Mouse (Mus musculus) B cell, adult 2 months (primary cell): ENCODE measurements around the gene Vps39.

Source experiments
- DNase-seq, 2 experiments: peaks; one replicate each; pipeline ENCODE4 v3.0.0; 2022

The Vps39 gene

DNA sequence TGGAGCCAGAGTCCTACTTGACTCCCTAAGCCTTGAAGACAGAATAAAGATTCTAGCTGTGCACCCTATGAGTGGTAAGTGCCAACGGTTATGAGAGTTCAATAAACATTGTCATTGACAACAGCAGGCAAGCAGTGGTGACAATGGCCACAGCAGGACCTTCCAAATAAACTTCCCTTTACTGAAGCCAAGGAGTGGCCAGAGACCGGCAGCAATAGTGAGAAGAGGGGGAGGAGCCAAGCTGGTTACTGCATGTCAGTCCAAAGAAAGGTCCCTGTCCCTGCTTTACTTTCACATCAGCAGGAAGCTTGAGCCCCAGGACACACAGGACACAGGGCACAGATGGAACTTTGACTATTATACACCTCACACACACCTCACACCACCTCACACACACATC, 56.8 kb downstream of the Vps39 start:
- DNase-seq: no peak

DNA sequence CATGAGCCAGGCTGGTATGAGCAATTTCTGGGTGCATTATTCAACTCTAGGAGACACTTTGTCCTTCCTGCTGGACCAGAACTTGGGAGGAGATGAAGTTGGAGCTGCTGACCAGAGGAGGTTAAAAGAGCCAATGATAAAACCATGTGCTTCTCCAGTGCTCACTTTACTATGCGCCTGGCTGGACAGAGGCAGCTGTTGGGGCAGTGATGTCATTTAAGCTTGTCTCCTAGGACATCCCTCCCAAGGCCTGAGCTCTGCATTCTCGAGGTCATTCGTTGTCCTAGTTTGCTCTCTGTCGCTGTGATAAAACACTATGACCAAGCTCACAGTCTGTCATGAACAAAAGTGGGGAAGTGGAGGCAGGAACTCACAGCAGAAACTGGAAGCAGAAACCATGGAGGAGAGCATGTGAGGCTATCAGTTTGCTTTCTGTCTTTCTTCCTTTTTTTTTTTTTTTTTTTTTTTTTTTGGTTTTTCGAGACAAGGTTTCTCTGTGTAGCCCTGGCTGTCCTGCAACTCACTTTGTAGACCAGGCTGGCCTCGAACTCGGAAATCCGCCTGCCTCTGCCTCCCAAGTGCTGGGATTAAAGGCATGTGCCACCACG, 61.4 kb downstream of the Vps39 start:
- no peak for DNase-seq

DNA sequence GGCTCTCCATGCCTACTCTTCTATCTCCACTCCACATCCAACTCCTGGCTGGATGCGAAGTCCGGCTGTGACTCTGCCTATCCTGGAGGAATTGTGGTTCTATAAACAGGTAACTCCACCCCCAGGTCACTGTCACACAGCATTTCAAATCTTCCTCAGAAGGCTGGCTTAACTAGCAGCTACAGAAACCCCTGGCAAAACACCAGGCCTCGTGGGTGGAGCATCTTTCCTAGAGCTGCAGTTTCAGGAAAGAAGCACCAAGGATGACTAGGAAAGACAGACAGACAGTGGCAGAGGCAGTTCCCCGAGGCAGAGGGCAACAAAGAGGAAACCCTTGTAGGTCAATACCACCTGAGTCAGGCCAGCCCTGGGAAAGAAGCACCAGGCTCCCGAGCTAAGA, 63.9 kb downstream of the Vps39 start, which contains the start of gene Pla2g4d:
Gene Pla2g4d, minus strand, starts transcription at position 203 of the 400 bp plus-strand sequence.
- DNase-seq: no peak

DNA sequence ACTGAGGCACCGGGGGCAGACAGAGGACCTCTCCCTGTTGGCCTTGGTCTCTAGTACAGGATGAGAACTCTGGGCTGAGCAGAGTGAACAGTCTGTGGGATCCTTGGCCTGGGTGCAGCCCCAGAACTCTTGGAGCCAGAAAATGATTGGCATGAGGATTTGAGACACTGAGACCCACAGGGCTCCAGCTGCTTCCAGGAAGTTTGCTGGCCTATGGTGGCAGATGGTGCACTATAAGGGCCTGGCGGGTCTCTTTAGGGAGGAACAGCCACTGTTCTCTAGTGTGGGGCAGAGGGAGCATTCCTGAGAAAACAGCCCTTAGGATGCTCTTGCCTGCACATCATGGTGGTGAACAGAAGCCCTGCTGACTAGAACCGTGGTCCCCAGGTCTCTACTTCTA, 64.5 kb downstream of the Vps39 start:
- DNase-seq: no peak

DNA sequence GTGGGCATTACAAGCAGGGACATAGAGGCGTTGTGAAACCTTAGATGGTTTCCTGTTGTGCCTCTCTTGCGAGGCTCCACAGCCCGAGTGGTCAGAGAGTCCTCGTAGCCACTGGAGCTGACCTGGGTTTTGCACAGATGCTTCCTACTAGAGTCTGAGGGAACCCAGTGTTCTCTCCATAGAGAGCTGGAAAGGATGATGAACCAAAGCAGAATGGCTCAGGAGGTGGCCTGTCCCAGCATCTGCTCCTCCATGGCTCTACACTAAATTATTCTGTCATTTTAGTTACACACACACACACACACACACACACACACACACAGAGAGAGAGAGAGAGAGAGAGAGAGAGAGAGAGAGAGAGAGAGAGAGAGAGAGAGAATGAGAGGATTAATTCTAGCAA, 67.3 kb downstream of the Vps39 start:
- no peak for DNase-seq

DNA sequence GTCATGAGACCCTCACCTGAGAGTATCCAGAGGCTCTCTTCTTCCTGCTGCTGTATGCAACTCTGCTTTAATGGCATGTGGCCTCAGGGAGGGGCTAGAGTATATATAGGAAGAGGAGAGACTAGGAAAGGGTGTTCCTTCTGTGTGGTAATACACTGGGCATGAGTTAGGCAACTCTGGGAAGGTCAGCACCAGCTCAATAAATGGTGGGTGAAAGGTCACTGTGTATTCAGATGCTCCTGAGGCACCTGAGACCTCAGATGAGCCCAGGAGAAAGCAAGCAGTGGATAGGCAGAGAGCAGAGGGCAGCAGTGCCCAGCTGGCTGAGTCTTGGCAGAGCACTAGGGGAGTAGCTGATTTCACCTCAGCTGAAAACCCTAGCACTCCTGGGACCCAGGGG, 68.2 kb downstream of the Vps39 start:
- no peak for DNase-seq

DNA sequence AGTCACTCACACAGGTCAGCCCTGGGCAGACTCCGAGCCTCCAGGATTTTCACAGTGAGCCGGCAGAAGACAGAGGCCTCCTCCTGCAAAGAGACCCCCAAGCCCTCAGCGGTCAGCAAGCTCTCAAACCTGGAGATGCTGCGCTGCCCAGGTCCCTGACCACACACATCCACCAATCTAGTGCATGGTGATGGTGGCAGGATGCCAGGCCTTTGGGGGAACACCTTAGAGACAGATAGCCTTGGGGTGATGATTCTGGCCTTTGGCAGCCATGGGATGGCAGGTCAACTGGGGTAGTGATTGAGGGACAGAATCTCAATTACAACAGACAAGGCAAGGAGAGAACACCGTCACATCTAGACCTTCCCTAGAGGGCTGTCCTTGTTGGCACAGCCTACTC, 68.8 kb downstream of the Vps39 start:
- DNase-seq: no peak

DNA sequence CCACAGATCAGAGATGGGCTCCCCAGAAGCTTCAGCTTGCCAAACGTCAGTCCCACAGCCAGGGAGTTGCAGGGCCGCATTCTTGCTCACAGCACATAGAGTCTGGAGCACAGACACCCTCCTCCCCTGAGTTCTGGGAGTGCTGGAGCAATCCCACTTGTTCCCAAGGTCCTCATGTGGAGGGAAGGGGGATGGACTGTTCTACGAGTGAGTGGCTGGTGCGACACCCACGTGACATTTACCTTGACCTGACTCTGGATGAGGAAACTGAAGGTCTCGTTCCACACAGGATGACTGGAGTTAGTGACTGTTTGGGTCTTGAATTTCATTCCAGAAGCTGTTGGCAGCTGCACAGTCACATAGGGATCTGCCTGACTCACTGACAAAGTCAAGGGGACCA, 69.4 kb downstream of the Vps39 start:
- DNase-seq: no peak

DNA sequence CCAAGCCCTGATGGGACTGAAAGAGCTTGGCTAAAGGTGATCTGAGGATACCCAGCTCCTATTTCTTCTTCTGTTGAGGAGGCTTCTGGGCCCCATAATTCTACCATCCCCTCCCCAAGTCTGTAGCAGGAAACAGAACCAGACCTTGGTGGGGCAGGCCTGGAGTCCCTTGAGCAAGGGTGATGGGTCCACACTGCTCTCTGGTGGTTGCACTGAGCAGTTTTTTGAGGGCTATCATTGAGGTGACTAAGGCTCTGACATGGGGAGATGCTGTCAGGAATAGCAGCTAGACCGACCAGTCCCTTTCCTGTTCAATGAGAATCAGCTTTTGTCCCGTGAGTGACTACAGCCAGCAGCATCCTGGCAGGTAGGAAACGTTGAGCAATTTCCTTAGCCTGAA, 71.7 kb downstream of the Vps39 start:
- no peak for DNase-seq

DNA sequence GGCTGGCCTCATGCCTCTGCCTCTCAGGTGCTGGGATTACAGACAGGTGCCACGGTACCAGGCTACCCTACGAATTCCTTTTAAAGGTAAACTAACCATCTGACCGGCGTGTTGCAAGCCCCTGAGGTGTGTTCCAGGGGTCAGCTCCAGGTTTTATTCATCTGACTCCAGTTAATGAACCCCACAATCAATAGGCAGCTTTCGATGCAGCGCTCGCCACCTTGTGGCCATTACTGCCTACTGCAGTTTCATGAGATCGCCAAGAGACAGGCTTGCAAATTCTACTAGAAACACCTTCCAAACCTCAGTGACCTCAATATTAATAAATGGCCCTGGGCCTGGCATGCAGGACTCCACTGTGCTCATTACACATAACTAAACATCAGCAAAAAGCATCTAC, 73.0 kb downstream of the Vps39 start:
- peak; percentile 67 for DNase-seq

DNA sequence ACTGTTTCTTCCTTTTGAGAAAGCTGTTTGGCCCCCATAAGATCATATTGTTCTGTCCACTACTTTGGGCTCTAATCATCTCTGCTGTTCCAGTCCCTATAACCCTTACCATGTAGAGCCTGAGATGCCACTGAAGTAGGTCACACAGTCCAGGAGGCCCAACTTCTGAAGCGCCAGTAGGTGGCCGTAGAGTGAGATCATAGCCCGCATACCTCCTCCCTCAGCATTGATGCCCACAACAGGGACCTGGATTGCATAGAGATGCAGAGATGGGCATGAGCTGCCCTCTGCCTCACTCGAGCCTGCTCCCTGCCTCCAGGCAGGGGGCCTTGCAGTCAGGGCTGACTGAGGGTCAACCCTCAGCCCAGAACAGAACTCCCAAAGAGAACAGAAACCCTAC, 76.0 kb downstream of the Vps39 start:
- DNase-seq: no peak

DNA sequence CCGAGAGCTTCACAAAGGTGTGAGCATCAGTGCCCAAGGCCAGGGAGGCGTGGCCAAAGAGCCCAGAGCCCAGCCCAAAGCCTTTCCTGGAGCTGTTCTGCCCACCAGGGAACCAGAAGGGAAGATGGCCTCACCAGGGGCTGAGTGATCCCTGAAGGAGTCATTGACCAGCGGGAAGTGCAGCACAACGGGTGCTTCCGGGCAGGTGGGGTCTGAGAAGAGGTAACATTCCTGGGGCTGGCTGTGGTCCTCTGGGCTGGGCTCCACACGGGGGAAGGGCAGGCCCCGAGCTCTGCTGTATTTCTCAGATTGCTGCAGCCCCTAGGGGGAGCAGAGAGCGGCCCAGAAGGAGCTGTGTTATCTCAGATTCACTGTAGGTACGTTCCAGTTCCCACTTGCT, 84.3 kb downstream of the Vps39 start:
- DNase-seq: peak; percentile 14 to 26
